Mouse (Mus musculus) heart, postnatal 14 days (tissue): Measurements from ENCODE around the gene Gm14137. TPM values are rescaled to one million over a fixed set of nuclear protein-coding genes. Genes with fewer than 3 reads are reported as not detected.

Experiments used
- DNase-seq, 2 experiments: peaks; one replicate each; pipeline ENCODE4 v3.0.0; 2021 to 2022
- intact Hi-C: fragments of 180-260 bp; cut with DNase I; formaldehyde crosslinking; loops from one replicate; pipeline ENCODE4 v1.15.1; 2025
- long read RNA-seq, 2 experiments: library from polyadenylated mRNA; stranded (forward); transcript quantifications; one replicate each; pipeline ENCODE4 v2.0.0; 2021
- total RNA-seq, 2 experiments: library from RNA; stranded (reverse); gene quantifications; 2 replicates each; pipeline ENCODE4 v1.2.3; 2021

Gene Gm14137
- not detected for total RNA-seq
- long read RNA-seq, experiment 1: 0 reads
- long read RNA-seq, experiment 2, partial matches to known transcripts: 0 of 1 reads
- long read RNA-seq, experiment 2, other reads (novel, unspliced or antisense): 0 of 1 reads

DNA sequence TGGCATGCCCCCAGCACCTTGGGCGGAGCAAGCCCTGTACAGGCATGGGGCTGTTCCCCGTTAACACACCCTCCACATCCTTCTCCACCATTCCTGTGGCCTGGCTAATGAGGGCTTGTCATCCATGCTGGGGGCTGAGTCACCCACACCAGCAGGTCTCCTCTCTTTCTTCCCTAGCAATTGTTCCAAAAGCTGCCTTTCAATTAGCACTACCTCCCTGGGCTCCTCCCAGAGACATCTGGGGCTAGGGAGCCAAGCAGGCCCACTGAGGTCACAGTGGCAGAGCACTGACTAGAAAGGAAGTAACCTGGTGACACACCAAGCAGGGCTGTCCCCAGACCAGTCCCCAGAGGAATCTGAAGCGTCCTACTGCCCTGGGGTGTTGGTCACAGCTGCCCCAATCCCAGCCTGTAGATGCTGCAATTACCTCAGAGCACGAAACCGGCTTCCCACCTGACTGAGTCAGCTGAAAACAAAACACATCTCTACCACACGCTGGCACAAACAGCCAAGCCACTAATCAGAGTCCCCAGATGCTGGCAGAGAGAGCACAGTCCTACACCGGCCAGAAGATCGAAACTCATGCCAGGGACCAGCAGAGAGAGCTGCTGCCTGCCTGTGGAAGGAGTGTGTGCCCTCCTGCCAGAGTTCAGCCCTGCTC, at the start of gene Gm14137:
Gene Gm14137, plus strand, starts transcription at position 519 of the 661 bp plus-strand sequence.
- intact Hi-C loops: no loop called here
- no peak for DNase-seq

DNA sequence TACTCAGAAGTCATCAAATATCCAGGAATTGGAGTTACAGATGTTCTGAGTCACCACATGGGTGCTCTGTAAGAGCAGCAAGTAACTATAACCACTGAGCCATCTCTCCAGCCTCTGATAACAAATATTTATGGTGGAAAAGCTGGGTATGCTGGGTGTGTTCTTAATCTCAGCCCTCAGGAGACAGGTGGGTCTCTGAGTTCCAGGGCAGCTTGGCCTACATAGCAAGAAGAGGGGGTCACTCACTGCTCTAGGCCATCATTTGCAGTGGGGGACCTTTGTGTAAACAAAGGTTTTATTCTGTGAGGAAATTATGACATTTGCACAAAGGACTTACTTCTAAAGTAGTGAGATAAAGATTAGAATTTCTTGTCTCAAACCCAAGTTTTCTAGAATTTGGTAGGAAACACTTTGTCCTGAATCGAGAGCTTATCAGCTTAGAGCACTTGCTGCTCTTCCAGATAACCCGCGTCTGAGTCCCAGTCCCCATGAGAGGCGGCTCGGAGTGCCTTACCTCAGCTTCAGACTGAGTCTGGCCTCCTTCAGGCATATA, 37.9 kb upstream of the Gm14137 start:
- intact Hi-C loops: no loop called here

DNA sequence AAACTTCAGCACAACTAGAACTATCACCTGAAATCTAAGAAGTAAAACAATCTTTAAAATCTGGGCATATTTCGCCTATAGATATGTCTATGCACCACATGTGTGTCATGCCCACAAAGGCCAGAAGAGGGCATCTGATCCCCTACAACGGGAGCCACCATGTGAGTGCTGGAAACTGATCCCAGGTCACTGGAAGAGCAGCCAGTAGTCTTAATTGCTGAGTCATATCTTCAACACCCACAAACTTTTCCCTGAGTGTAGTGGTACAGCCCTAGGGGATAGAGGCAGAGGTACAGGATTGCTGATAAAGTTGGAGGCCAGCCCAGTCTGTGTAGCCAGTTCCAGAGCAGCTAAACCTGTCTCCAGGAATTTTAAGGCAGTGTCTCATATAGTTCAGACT, 29.1 kb upstream of the Gm14137 start:
- peak in 1 of 2 experiments; percentile 9 for DNase-seq
- intact Hi-C loops: loop anchor here (2.0 kb wide), 1 partner anchor 44 kb away; no protein-coding TSS in a partner anchor

More for the DNA sequence above, 37.9 kb upstream of the Gm14137 start:
- no peak for DNase-seq

DNA sequence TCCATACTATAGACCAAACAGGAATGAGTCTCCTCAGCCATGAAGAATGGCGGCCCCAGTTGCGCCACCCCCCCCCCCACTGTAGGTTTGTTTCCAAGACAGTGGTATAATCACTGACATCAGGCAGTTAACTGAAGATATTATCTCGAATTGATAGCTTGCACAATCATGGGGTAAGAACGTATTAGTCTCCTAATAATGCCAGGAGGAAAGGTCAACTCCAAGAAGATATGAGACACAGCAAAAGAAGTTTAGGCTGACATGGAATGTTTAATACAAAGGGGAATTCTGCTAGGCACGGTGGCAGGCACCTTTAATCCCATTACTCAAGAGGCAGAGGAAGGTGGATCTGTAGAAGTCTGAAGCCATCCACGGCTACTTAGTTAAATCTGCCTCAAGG, 27.9 kb upstream of the Gm14137 start:
- intact Hi-C loops: no loop called here
- DNase-seq: no peak

DNA sequence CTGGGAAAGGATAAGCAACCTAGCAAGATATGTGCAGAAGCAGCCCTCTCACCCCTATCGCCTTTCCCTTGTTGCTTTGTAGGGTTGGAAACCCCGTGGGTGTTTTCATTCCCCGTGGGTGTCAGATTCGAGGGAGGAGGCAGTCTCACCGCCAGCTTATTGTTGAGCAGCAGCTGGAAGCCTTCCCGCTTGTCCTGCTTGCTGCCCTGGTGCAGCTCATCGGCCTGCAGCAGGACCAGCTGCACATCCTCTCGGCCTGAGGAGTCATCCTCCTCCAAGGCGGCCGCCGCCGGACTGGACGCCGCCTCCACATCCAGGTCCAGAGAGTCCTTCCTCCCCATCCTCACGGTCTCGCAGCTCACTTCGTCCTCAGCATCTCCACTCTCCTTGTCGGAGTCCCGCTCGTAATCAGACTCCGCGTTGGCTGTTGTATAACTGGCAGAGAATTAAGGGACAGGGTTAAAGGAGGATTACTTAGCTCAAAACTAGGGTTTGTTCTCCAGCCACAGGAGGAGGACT, 27.1 kb upstream of the Gm14137 start:
- DNase-seq: peak; percentile 33 to 34
- intact Hi-C loops: no loop called here

DNA sequence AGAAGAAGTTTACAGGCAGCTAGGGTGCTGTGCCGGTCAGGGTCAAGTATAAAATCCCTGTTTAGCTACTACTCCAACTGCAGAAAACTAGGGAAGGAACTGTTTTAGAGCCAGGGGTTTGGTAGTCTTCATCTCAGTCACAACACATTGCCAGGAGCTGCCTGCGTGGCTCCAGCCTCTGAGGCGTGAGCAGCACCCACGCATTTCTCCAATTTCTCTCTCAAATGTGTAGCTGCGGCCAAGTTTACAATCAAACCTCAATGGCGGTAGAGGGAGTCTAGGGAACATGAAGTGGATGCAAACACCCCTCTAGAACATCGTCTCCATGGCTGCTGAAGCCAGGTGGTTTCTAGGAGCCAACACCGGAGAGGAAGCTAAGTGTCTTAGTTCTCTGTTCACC, 26.5 kb upstream of the Gm14137 start:
- intact Hi-C loops: no loop called here
- no peak for DNase-seq

DNA sequence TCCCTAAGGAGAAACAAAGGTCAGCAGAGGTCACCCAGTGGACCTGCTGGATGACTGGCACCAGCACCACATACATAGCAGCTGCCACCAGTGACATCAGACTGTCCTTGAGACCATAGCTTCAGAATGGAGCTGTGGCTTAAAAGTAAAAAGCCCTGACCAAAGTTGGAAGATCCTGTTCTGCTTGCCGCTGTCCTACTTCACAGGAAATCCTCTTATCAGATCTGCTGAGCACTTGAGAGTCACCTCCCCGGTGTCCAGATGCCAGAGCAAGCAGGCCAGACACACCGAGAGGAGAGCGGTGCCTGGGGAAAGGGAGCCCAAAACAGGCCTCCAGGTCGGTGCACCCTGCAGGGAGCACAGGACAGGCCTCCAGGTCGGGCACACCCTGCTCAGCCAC, 22.1 kb upstream of the Gm14137 start:
- intact Hi-C loops: no loop called here
- DNase-seq: no peak

DNA sequence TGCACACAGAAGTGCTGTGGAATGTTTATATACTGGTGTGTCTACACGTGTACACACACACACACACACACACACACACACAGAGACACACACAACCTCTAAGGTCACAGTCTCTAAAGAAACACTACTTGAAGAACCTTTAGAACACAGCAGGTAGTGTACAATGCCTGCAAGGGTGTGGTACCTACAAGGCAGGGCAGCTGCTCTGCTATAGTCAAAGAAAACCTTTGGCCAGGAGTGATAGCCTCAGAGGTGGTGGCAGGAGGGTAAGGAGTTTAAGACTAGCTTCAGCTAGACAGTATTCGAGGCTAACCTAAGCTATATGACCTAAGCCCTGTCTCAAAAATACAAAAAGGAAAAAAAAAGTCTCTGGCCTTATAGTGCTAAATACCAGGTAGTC, 19.6 kb upstream of the Gm14137 start:
- no peak for DNase-seq
- intact Hi-C loops: no loop called here

DNA sequence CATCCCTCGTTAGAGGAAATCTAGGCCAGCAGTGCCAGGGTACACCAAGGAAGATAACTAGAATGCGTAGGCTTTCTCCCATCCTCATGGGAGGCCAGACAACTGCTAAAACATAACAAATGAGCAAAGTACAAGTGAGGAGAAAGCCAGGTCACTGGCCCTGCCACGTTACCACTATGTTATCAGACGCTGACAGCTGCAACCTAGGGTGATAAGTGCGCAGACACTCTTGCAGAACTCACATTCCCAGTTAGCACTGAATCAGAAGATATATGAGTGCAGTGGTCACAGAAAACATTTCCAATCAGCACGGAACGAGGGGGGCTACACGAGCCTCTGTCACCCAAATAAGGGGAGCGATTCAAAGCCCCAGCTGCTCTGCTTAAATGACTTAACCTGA, 18.9 kb upstream of the Gm14137 start:
- no peak for DNase-seq
- intact Hi-C loops: no loop called here

DNA sequence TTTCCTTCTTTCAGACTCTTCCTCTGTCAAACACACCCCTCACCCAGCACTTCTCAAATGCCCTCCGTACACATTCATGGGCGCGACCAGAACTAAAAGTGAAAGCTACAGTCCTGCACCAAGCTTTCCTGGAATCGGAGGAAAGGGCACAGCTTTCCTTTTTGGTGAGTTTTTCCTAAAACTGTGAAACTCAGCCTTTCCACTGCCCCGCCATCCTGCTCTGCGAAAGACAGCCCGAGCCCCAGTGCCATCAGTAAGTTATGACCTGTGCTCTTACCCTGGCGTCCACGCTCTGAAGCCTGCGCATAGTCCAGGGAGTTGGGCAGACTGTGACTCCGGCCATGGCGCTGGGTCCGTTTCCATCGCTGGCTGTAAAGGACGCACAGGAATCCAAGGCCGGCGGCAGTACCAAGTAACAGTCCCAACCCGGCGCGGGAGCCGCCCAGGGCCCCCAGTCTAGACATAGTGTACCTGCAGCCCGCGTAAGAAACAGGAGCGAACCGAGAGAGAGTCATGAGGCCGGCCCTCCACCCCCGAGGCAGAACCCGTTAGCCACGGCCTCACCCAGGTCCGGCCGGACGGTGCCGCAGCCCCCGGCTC, 18.1 kb upstream of the Gm14137 start:
- intact Hi-C loops: loop anchor here (2.0 kb wide), 1 partner anchor 33 kb away; no protein-coding TSS in a partner anchor
- DNase-seq: no peak

DNA sequence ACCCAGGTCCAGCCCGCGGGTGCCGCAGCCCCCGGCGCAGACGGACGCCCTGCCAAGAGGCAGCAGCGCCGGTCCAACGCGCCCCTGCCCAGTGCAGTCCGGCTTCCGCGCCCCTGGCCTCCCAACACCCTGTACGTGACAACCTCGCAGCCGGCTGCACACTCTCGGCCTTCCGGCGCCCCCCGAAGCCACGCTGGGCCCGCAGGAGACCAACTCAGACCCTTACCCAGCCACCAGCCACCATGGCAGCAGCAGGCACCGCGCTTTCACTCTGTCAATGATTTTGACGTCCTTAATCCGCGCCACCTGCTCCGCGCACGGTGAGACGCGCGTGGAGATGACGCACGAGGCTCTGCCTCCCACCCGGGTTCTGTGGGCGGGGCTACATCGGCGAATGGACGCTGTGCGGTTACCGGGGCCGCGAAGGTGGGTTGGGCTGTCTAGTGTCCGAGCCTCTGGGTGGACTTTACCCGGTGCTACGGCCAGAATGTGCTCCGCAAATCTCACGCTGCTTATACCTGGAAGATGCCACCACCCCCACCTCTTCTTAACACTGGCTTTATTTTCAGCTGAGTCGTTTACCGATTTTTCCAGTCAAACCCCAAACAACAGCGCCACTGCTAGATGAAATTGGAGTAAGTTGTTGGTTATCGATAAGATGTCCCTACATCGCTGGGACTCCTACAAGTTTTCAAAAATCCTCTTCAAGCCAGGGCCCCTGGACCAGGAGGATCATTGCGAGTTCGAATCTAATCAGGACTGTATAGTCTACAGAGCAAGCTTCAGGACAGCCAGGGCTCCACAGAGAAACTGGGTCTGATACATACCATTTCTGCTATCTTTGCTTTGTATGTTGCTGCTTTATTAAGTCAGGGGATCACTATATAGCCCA, 17.4 kb upstream of the Gm14137 start, which contains the start of gene Rmdn3:
Gene Rmdn3, minus strand, starts transcription at position 354 of the 892 bp plus-strand sequence.
- intact Hi-C loops: loop anchor here (2.0 kb wide), 1 partner anchor 32 kb away; no protein-coding TSS in a partner anchor
- peak; percentile 91 to 96 for DNase-seq

DNA sequence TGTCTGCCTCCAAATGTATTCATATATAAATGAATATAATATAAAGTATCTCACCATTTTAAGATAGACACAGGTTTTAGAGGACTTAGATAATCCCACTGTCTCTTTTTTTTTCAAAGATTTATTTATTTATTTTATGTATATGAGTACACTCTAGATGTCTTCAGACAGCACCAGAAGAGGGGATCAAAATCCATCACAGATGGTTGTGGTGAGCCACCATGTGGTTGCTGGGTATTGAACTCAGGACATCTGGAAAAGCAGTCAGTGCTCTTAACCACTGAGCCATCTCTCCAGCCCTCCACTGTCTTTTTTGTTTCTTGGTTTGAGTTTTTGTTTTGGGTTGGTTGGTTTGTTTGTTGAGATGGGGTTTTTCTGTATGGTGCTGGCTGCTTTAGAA, 16.5 kb upstream of the Gm14137 start:
- intact Hi-C loops: loop anchor here (2.0 kb wide), 1 partner anchor 31 kb away; no protein-coding TSS in a partner anchor
- DNase-seq: no peak

DNA sequence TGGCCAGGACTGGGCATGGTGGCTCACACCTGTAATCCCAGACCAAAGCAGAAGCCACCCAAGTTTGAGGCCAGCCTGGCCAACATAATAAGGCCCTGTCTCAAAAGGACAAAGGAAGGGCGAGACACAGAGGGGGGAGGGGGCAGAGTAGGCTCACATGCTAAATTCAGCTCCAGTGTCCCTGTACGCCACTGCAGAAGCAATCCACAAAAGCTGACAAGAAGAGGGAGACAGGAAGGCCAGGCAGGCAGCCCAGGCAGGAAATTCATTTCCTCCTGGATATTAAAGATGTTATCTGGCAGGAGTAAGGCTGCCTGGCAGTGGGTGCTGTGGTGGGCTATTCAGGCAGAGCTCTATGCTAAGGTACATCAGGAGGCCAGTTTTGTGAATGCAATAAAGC, 13.1 kb upstream of the Gm14137 start:
- intact Hi-C loops: no loop called here
- peak in 1 of 2 experiments; percentile 36 for DNase-seq

DNA sequence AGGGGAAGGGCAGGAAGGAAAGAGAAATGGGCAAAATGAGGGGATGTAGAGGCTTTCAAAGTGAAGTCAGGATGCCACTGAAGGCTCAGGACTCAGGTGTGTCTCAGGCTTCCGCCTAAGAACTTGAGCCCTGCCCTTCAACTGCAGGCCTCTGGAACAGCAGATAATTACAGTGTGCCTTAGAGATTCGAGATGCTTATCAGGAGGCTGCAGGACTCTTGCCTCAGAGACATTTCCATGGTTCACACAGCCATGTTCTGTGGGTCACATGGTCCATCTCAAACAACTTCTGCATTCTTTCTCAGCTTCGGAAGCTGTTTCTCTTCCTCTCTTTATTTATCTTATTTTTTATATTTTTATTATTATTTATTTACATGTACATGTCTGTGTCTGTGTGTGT, 11.2 kb upstream of the Gm14137 start:
- intact Hi-C loops: no loop called here
- DNase-seq: no peak

DNA sequence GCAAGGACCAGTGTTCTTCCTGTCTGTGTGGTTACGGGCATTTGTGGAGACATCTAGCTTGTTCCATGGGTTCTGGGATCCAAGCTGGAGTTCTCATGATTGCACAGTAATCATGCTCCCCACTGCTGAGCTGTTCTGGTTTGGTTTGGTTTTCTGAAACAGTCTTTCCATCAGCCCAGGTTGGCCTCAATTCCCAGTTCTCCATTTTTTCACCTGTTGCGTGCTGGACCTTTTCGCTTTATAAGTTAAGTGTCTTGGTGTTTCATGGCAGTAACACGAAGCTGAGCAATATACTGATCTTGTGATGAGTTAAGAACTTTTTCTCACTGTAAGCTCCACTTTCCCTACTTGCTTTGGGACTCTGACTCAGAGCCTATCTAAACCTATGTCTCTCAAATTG, 10.3 kb upstream of the Gm14137 start:
- intact Hi-C loops: no loop called here

DNA sequence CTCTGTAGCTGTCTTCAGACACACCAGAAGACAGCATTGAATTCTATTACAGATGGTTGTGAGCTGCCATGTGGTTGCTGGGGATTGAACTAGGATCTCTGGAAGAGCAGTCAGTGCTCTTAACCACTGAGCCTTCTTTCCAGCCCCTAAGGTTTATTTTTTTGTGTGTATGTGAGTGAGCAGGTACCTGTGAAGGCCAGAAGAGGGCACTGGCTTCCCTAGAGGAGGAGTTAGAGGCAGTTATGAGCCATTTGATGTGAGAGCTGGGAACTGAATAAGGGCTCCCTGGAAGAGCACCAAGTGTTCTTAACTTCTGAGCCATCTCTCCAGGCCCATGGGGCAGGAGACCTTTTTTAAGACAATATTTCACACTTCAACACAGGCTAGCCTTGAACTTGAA, 8.9 kb upstream of the Gm14137 start:
- intact Hi-C loops: no loop called here
- no peak for DNase-seq

More for the DNA sequence above, 10.3 kb upstream of the Gm14137 start:
- no peak for DNase-seq

DNA sequence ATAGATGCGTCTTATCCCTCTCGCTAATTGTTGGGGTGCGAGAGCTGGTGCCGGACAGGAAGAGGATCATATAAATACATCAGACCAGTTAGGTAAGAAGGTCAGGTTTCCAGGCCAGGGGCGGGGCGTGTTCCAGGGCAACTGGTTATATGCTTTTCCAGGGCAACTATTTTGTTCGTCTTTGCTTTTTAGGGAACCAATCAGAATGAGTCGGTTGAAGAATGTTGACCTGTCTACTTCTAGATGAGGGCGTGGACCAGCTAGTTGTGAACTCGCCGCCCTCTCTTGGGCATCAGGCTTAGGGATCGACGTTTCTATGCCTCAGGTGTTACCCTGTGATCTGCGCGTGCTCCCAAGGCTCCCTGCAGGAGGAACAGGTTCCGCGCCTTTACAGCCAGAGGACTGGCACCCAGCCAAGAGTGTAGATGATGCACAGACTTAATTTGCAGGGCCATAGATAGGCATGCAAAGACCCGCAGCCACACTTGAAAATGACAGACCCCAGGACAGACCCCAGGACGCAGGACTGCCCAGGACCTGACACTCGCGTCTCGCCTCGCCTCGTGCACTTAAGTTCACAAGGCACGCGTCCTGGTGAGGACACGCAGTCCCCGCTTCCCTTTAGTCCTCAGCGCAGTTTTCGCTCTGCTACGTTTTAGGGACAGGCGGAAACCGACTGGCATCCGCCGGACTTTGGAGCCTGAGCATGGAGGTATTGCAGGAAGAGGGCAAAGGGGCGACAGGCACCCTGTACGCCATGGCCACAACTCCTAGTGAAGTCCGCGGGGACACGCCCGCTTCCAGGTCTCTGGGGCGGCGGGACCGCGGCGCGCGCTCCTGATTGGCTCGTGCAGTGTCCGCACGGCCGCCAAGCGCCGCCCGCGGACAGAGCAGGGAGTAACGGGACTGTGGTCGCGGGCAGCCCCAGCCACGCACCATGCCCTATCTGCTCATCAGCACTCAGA, 7.1 kb upstream of the Gm14137 start, which contains the start of gene Gchfr:
Gene Gchfr, plus strand, starts transcription at position 873 of the 965 bp plus-strand sequence.
- intact Hi-C loops: no loop called here

DNA sequence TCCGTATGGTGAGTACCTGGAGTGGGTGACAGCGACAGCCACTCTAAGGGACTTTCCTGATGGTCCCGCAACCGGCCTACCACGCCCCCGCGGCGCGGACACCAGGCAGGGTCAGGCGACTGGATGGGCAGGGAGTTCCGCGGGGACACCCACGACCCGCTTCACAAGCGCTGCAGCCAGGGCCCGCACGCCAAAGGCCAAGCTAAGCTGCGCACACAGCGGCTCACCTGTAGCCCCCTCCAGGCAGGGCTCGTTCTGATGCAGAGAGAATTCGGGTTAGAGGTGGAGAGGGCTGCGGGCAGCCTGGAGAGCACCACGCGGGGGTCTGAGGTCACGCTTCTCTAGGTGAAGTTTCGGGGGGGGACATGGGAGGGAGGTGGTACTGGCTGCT, 6.4 kb upstream of the Gm14137 start:
- intact Hi-C loops: no loop called here

More for the DNA sequence above, 7.1 kb upstream of the Gm14137 start, which contains the start of gene Gchfr:
- peak; percentile 75 to 76 for DNase-seq

DNA sequence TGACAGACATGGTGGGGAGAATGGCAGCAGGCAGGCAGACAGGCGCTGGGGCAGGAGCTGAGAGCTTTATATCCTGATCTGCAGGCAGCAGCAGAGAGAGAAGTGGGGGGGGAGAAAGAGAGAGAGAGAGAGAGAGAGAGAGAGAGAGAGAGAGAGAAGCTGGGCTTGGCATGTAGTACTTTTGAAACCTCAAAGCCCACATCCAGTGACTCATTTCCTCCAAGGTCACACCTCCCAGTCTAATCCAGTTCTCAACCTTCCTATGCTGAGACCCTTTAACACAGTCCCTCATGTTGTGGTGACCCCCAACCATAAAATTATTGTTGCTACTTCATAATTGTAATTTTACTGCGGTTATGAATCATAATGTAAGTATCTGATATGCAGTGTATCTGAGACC, 4.0 kb upstream of the Gm14137 start:
- no peak for DNase-seq
- intact Hi-C loops: no loop called here

More for the DNA sequence above, 6.4 kb upstream of the Gm14137 start:
- DNase-seq: no peak
